Comparison of ENCODE assay signal across 8 mouse cellular contexts in genomic region chr6:142345440-142346038, GRCm38 (mm10). TPM values are rescaled to one million over a fixed set of nuclear protein-coding genes. Genes with fewer than 3 reads are reported as not detected.
DNase-seq lines count a peak whose midpoint lies in the region; ATAC-seq and TF ChIP-seq lines count a peak whose summit lies in the region.

Pyroxd1 (plus strand) TSS chr6:142345654.

- peak; percentile 94 for ATAC-seq in hindbrain, postnatal 0 days
- peak; percentile 92 for ATAC-seq in megakaryocyte, adult 5-6 weeks (ENCODE audit: poor library complexity, severe bottlenecking)

- H3K4me1 ChIP-seq in hindbrain, postnatal 0 days (ENCODE audit: insufficient read depth, low read length) = no peaks in the 10 kb centered on the region; the same call in 1 of the 2 replicates

- DNase-seq in WW6 (ENCODE audit: low read depth, low spot score) = peak; percentile 94
- DNase-seq in cerebellum, postnatal 4 days (ENCODE audit: low spot score in 2 of 2) = peak; percentile 61 to 75
- peak; percentile 82 for DNase-seq in gastrocnemius, adult 18-20 months (ENCODE audit: low spot score)
- peak; percentile 97 for DNase-seq in hindbrain, postnatal 0 days (ENCODE audit: low spot score)
- DNase-seq in left cerebral cortex, adult 2 months (ENCODE audit: extremely low spot score in 1 of 2, low spot score in 2 of 2) = peak; percentile 85 to 86
- peak; percentile 88 to 93 for DNase-seq in right cerebral cortex, adult 2 months (ENCODE audit: low spot score in 2 of 2)
- DNase-seq in urinary bladder, postnatal 14 days (ENCODE audit: low spot score) = peak; percentile 81

- peak within 1 kb of the TSS; percentile 82 for H3K4me3 ChIP-seq in hindbrain, postnatal 0 days (ENCODE audit: low read length)
- peak within 1 kb of the TSS; percentile 76 for H3K4me3 ChIP-seq in left cerebral cortex, adult 2 months

- H3K9ac ChIP-seq in hindbrain, postnatal 0 days (replicated peaks; ENCODE audit: low read length) = peak within 1 kb of the TSS; percentile 62

- no peaks in the 10 kb centered on the region for H3K27me3 ChIP-seq in hindbrain, postnatal 0 days (ENCODE audit: insufficient read depth, low read length)

- H3K9me3 ChIP-seq in hindbrain, postnatal 0 days (ENCODE audit: low read length) = no peaks in the 10 kb centered on the region

- TF ChIP-seq CTCF in hindbrain, postnatal 0 days (IDR thresholded peaks at IDR 0.05; ENCODE audit: low read depth) = peak; percentile 8; the same call in 1 of the 2 replicates
- TF ChIP-seq CTCF in left cerebral cortex, adult 2 months (IDR thresholded peaks at IDR 0.05) = no peak; the same call in 1 of the 2 replicates

- H3K36me3 ChIP-seq in hindbrain, postnatal 0 days (ENCODE audit: insufficient read depth, low read length) = peaks cover 15% of the 10 kb centered on the region; the same call in 1 of the 2 replicates

- H3K4me2 ChIP-seq in hindbrain, postnatal 0 days (ENCODE audit: low read depth, low read length) = peak within 1 kb of the TSS; percentile 64

- under 1% methylated on average over 48 of the region's 48 CpGs for WGBS in hindbrain, postnatal 0 days

- peak within 1 kb of the TSS; percentile 71 for H3K27ac ChIP-seq in hindbrain, postnatal 0 days
- H3K27ac ChIP-seq in left cerebral cortex, adult 2 months = peak within 1 kb of the TSS; percentile 94

- intact Hi-C loops in left cerebral cortex, adult 2 months (cut with DNase I) = loop anchor here (2.0 to 10.0 kb wide), 4 partner anchors 41 to 861 kb away; partner anchors contain the start of genes Golt1b, Ldhb and Recql

RNA-seq across cellular contexts. Expression of gene Pyroxd1, which starts in this region (rescaled TPM):
- 1 to 10 TPM; 8.9 to 9.5 TPM for total RNA-seq in gastrocnemius, adult 18-20 months (2021)
- 8.3 and 12.0 TPM in 2 replicates for total RNA-seq in hindbrain, postnatal 0 days (2014; rRNA removed)
- polyA plus RNA-seq in hindbrain, postnatal 0 days (2015; fragmentation: Nextera tagmentation; extraction: Ambion mirVana) = 17.5 and 18.5 TPM in 2 replicates
- 10 to 100 TPM; 14.9 to 16.0 TPM for total RNA-seq in left cerebral cortex, adult 2 months (2021)
- total RNA-seq in megakaryocyte, adult 5-6 weeks (2015) = 12.3 and 12.7 TPM in 2 replicates
- total RNA-seq in megakaryocyte, adult 5-6 weeks (2017) = 13.5 and 13.8 TPM in 2 replicates

Comparison
In these comparisons a context has a peak if more than half of its experiments do, and no peak if none do; other contexts are left out.
1. Peak in every context shown above with its lines: DNase-seq, ATAC-seq, H3K4me3 ChIP-seq and H3K27ac ChIP-seq.